8 mouse cellular contexts compared by ENCODE assay signal in genomic region chr10:17947175-17947906, GRCm38 (mm10). TPM values are rescaled to one million over a fixed set of nuclear protein-coding genes. Genes with fewer than 3 reads are reported as not detected.
A peak's percentile ranks its signal among the peaks of the same experiment; 100 is the strongest.
DNase-seq lines count a peak whose midpoint lies in the region; ATAC-seq and TF ChIP-seq lines count a peak whose summit lies in the region.

No protein-coding gene starts in this region.

- peak overlapping the region; percentile 88 for H3K4me3 ChIP-seq in gastrocnemius, adult 2 months
- peak overlapping the region; percentile 85 for H3K4me3 ChIP-seq in hindbrain, embryonic 16.5 days (ENCODE audit: low read length)

- H3K4me2 ChIP-seq in hindbrain, embryonic 16.5 days (ENCODE audit: low read length), result peak overlapping the region; percentile 64

- peak overlapping the region; percentile 90 for H3K9ac ChIP-seq in hindbrain, embryonic 16.5 days (ENCODE audit: low read depth, low read length)

- intact Hi-C loops in gastrocnemius, adult 2 months (cut with DNase I), result no loop called here

- H3K4me1 ChIP-seq in hindbrain, embryonic 16.5 days (ENCODE audit: control insufficient read depth, insufficient read depth, low read depth, low read length), result peaks cover 11% of the 10 kb centered on the region

- no peak for TF ChIP-seq CTCF in gastrocnemius, adult 2 months (IDR thresholded peaks at IDR 0.05)

- WGBS in hindbrain, embryonic 16.5 days, result under 1% methylated on average over 70 of the region's 110 CpGs

- H3K27ac ChIP-seq in gastrocnemius, adult 2 months, result peak overlapping the region; percentile 87
- peak overlapping the region; percentile 90 for H3K27ac ChIP-seq in hindbrain, embryonic 16.5 days (ENCODE audit: low read depth, low read length)

- ATAC-seq in hindbrain, embryonic 16.5 days, result peak; percentile 68
- ATAC-seq in megakaryocyte, adult 5-6 weeks (ENCODE audit: poor library complexity, severe bottlenecking), result peak; percentile 77

- H3K9me3 ChIP-seq in hindbrain, embryonic 16.5 days (ENCODE audit: control insufficient read depth, low read length), result peaks cover 6% of the 10 kb centered on the region

- no peaks in the 10 kb centered on the region for H3K27me3 ChIP-seq in hindbrain, embryonic 16.5 days (replicated peaks; ENCODE audit: control insufficient read depth, insufficient read depth, low read length)

- no peaks in the 10 kb centered on the region for H3K36me3 ChIP-seq in hindbrain, embryonic 16.5 days (ENCODE audit: control insufficient read depth, insufficient read depth, low read length)

- DNase-seq in ZHBTc4 (ENCODE audit: low read depth, low spot score), result peak; percentile 72
- DNase-seq in cerebellum, postnatal 4 days (ENCODE audit: low spot score in 2 of 2), result peak; percentile 36 to 62
- peak; percentile 87 for DNase-seq in gastrocnemius, adult 2 months
- peak; percentile 39 for DNase-seq in left cerebral cortex, adult 8-10 months (ENCODE audit: low spot score in 2 of 2)
- peak; percentile 23 for DNase-seq in retina, postnatal 7 days (ENCODE audit: low read depth, low spot score)
- DNase-seq in urinary bladder, adult 18-20 months (ENCODE audit: low spot score in 2 of 2), result peak; percentile 41 to 57

RNA-seq across cellular contexts. Expression of gene Heca, which starts 0.5 kb away (rescaled TPM):
- total RNA-seq in gastrocnemius, adult 2 months (2021), result 10 to 100 TPM; 17.1 to 18.6 TPM
- 3.9 and 4.4 TPM in 2 replicates for polyA plus RNA-seq in hindbrain, embryonic 16.5 days (2015; fragmentation: Nextera tagmentation; extraction: Ambion mirVana)
- 10 to 100 TPM; 24.6 to 26.9 (median 26.4) TPM for total RNA-seq in left cerebral cortex, adult 8-10 months (2022)
- total RNA-seq in megakaryocyte, adult 5-6 weeks (2015), result 25.5 and 30.7 TPM in 2 replicates
- 46.4 and 63.9 TPM in 2 replicates for total RNA-seq in megakaryocyte, adult 5-6 weeks (2017)

Comparison
In these comparisons a context has a peak if more than half of its experiments do, and no peak if none do; other contexts are left out.
1. Peak in every context shown above with its lines: DNase-seq, ATAC-seq, H3K4me3 ChIP-seq and H3K27ac ChIP-seq.
2. DNase-seq: peak in every context shown above with its lines; median percentile 87 in gastrocnemius, adult 2 months; 72 in ZHBTc4; 49 in cerebellum, postnatal 4 days; 49 in urinary bladder, adult 18-20 months; 39 in left cerebral cortex, adult 8-10 months; 23 in retina, postnatal 7 days.